In genomic region chr17:84152206-84152975, GRCm38 (mm10) we compare ENCODE assay signal across 14 mouse cellular contexts. TPM values are rescaled to one million over a fixed set of nuclear protein-coding genes. Genes with fewer than 3 reads are reported as not detected.
DNase-seq lines count a peak whose midpoint lies in the region; ATAC-seq and TF ChIP-seq lines count a peak whose summit lies in the region.
"Had no signal": no experiment of that assay in that cellular context is flagged by ENCODE, and none has a peak within 500 bp of the region (broad histone marks: within the 10 kb centered on the region; RNA-seq: fewer than 3 reads in every experiment).

No protein-coding gene starts in this region.

- H3K4me3 ChIP-seq in forebrain, embryonic 14.5 days (ENCODE audit: low read depth, low read length), result no peak overlapping the region
- H3K4me3 ChIP-seq in forebrain, embryonic 12.5 days (replicated peaks), result no peak overlapping the region
- no peak overlapping the region for H3K4me3 ChIP-seq in midbrain, embryonic 10.5 days
- H3K4me3 ChIP-seq in midbrain, embryonic 16.5 days (ENCODE audit: low read depth, low read length), result no peak overlapping the region
- H3K4me3 ChIP-seq in liver, embryonic 14.5 days (ENCODE audit: insufficient read depth in 1 of 2, low read depth in 2 of 2, low read length in 2 of 2), result no peak overlapping the region
- H3K4me3 ChIP-seq: neural tube, embryonic 12.5 days had no signal

- peaks cover 16% of the 10 kb centered on the region for H3K4me1 ChIP-seq in forebrain, embryonic 14.5 days (ENCODE audit: control insufficient read depth, insufficient read depth, low read length)
- peaks cover 29% of the 10 kb centered on the region for H3K4me1 ChIP-seq in forebrain, embryonic 12.5 days
- H3K4me1 ChIP-seq in midbrain, embryonic 10.5 days, result peaks cover 49% of the 10 kb centered on the region
- no peaks in the 10 kb centered on the region for H3K4me1 ChIP-seq in midbrain, embryonic 16.5 days (ENCODE audit: control insufficient read depth, insufficient read depth, low read length)
- H3K4me1 ChIP-seq in liver, embryonic 14.5 days (replicated peaks; ENCODE audit: control insufficient read depth in 2 of 2, insufficient read depth in 2 of 2, low read length in 1 of 2), result peaks cover 82 to 89% of the 10 kb centered on the region in 2 experiments

- H3K9me3 ChIP-seq in forebrain, embryonic 14.5 days (replicated peaks; ENCODE audit: control insufficient read depth, low read length), result no peaks in the 10 kb centered on the region
- no peaks in the 10 kb centered on the region for H3K9me3 ChIP-seq in forebrain, embryonic 12.5 days
- H3K9me3 ChIP-seq in midbrain, embryonic 10.5 days (replicated peaks), result no peaks in the 10 kb centered on the region
- H3K9me3 ChIP-seq in midbrain, embryonic 16.5 days (replicated peaks; ENCODE audit: control insufficient read depth, low read length, poor library complexity, severe bottlenecking), result no peaks in the 10 kb centered on the region
- no peaks in the 10 kb centered on the region for H3K9me3 ChIP-seq in liver, embryonic 14.5 days (ENCODE audit: control insufficient read depth, low read length)
- H3K9me3 ChIP-seq: neural tube, embryonic 12.5 days had no signal

- no peak for TF ChIP-seq EP300 in liver, embryonic 14.5 days (IDR thresholded peaks at IDR 0.05; ENCODE audit: low read depth)

- H3K27ac ChIP-seq in forebrain, embryonic 14.5 days (ENCODE audit: low read depth, low read length), result no peak overlapping the region
- H3K27ac ChIP-seq in forebrain, embryonic 12.5 days, result no peak overlapping the region
- peak overlapping the region; percentile 35 for H3K27ac ChIP-seq in midbrain, embryonic 10.5 days (replicated peaks)
- no peak overlapping the region for H3K27ac ChIP-seq in midbrain, embryonic 16.5 days (ENCODE audit: low read length)
- H3K27ac ChIP-seq in liver, embryonic 14.5 days, result peak overlapping the region; percentile 95
- H3K27ac ChIP-seq: neural tube, embryonic 12.5 days had no signal

- H3K4me2 ChIP-seq in forebrain, embryonic 14.5 days (ENCODE audit: low read length), result no peak overlapping the region
- no peak overlapping the region for H3K4me2 ChIP-seq in forebrain, embryonic 12.5 days
- H3K4me2 ChIP-seq in midbrain, embryonic 16.5 days (ENCODE audit: low read length), result no peak overlapping the region
- H3K4me2 ChIP-seq in liver, embryonic 14.5 days (ENCODE audit: low read depth), result peak overlapping the region; percentile 58
- H3K4me2 ChIP-seq: neural tube, embryonic 12.5 days had no signal

- H3K9ac ChIP-seq in forebrain, embryonic 14.5 days (ENCODE audit: low read length), result no peak overlapping the region
- H3K9ac ChIP-seq in forebrain, embryonic 12.5 days, result no peak overlapping the region
- no peak overlapping the region for H3K9ac ChIP-seq in midbrain, embryonic 16.5 days (ENCODE audit: low read depth, low read length)
- H3K9ac ChIP-seq in liver, embryonic 14.5 days (replicated peaks), result peak overlapping the region; percentile 67
- H3K9ac ChIP-seq: neural tube, embryonic 12.5 days had no signal

- TF ChIP-seq CTCF in liver, embryonic 14.5 days (IDR thresholded peaks at IDR 0.05; ENCODE audit: low read depth), result no peak

- peak; percentile 32 for DNase-seq in forebrain, embryonic 14.5 days (ENCODE audit: low spot score)
- no peak for DNase-seq in midbrain, embryonic 10.5 days (ENCODE audit: low spot score)
- DNase-seq in adrenal gland, postnatal 25 days, result peak; percentile 38
- no peak for DNase-seq in liver, embryonic 14.5 days (ENCODE audit: low read depth in 3 of 3, low spot score in 3 of 3)
- DNase-seq in layer of hippocampus, postnatal 14 days (ENCODE audit: low spot score in 2 of 2), result no peak
- no peak for DNase-seq in embryo, embryonic 10.5 days (ENCODE audit: low spot score)
- DNase-seq: B cell, adult 2 months; embryo, embryonic 11 days; heart, postnatal 10 days; kidney, adult 9 months had no signal

- no peak for ATAC-seq in forebrain, embryonic 14.5 days
- ATAC-seq in forebrain, embryonic 12.5 days (ENCODE audit: low FRiP score), result no peak
- ATAC-seq in midbrain, embryonic 16.5 days, result no peak
- ATAC-seq in liver, embryonic 14.5 days (ENCODE audit: insufficient read depth), result no peak
- ATAC-seq: Patski had no signal

- no peaks in the 10 kb centered on the region for H3K36me3 ChIP-seq in forebrain, embryonic 14.5 days (ENCODE audit: control insufficient read depth, insufficient read depth, low read length)
- H3K36me3 ChIP-seq in forebrain, embryonic 12.5 days (replicated peaks), result no peaks in the 10 kb centered on the region
- H3K36me3 ChIP-seq in midbrain, embryonic 10.5 days, result no peaks in the 10 kb centered on the region
- H3K36me3 ChIP-seq in midbrain, embryonic 16.5 days (ENCODE audit: control insufficient read depth, insufficient read depth, low read length), result no peaks in the 10 kb centered on the region
- H3K36me3 ChIP-seq in liver, embryonic 14.5 days (replicated peaks; ENCODE audit: control insufficient read depth, insufficient read depth, low read depth), result no peaks in the 10 kb centered on the region
- H3K36me3 ChIP-seq: neural tube, embryonic 12.5 days had no signal

- 35% methylated on average over 6 of the region's 6 CpGs for WGBS in forebrain, embryonic 14.5 days
- WGBS in forebrain, embryonic 12.5 days, result 41% methylated on average over 6 of the region's 6 CpGs
- WGBS in midbrain, embryonic 10.5 days, result 35% methylated on average over 6 of the region's 6 CpGs
- 40% methylated on average over 6 of the region's 6 CpGs for WGBS in midbrain, embryonic 16.5 days
- 50% methylated on average over 6 of the region's 6 CpGs for WGBS in liver, embryonic 14.5 days (ENCODE audit: insufficient replicate concordance)

- H3K27me3 ChIP-seq in forebrain, embryonic 14.5 days (replicated peaks; ENCODE audit: control insufficient read depth, insufficient read depth, low read length), result no peaks in the 10 kb centered on the region
- H3K27me3 ChIP-seq in forebrain, embryonic 12.5 days, result peaks cover 14% of the 10 kb centered on the region; the same call in 1 of the 2 replicates
- peaks cover 69% of the 10 kb centered on the region for H3K27me3 ChIP-seq in midbrain, embryonic 10.5 days (ENCODE audit: low read depth, poor library complexity, severe bottlenecking)
- no peaks in the 10 kb centered on the region for H3K27me3 ChIP-seq in midbrain, embryonic 16.5 days (ENCODE audit: control insufficient read depth, insufficient read depth, low read depth, low read length)
- no peaks in the 10 kb centered on the region for H3K27me3 ChIP-seq in liver, embryonic 14.5 days (ENCODE audit: control insufficient read depth, insufficient read depth, low read length)
- H3K27me3 ChIP-seq: Patski had no signal

RNA-seq across cellular contexts. Expression of gene Zfp36l2, which starts 35.4 kb away (rescaled TPM):
- 5.6 and 6.2 TPM in 2 replicates for polyA plus RNA-seq in forebrain, embryonic 14.5 days (2014; fragmentation: Nextera tagmentation; extraction: Ambion mirVana)
- 9.7 and 10.6 TPM in 2 replicates for polyA plus RNA-seq in forebrain, embryonic 12.5 days (2016; fragmentation: Nextera tagmentation; extraction: Ambion mirVana)
- polyA plus RNA-seq in midbrain, embryonic 10.5 days (2016; fragmentation: Nextera tagmentation; extraction: Ambion mirVana), result 7.8 and 8.1 TPM in 2 replicates
- polyA plus RNA-seq in midbrain, embryonic 16.5 days (2015; fragmentation: Nextera tagmentation; extraction: Ambion mirVana), result 3.1 and 3.6 TPM in 2 replicates
- total RNA-seq in adrenal gland, postnatal 25 days (2021), result 52.0 and 56.5 TPM in 2 replicates
- 22.7 and 27.3 TPM in 2 replicates for polyA plus RNA-seq in liver, embryonic 14.5 days (2012; rRNA removed)
- 9.9 and 11.6 TPM in 2 replicates for polyA plus RNA-seq in liver, embryonic 14.5 days (2014; fragmentation: Nextera tagmentation; extraction: Ambion mirVana)
- 10 to 100 TPM; 22.7 to 29.5 TPM for total RNA-seq in layer of hippocampus, postnatal 14 days (2021)

Comparison
In these comparisons a context has a peak if more than half of its experiments do, and no peak if none do; other contexts are left out.
1. H3K27ac ChIP-seq: peak in midbrain, embryonic 10.5 days (single experiment) and liver, embryonic 14.5 days (single experiment); none in forebrain, embryonic 14.5 days (single experiment), forebrain, embryonic 12.5 days (single experiment) and midbrain, embryonic 16.5 days (single experiment).
2. DNase-seq: peak in forebrain, embryonic 14.5 days (single experiment) and adrenal gland, postnatal 25 days (single experiment); none in midbrain, embryonic 10.5 days (single experiment), liver, embryonic 14.5 days (0 of 3), layer of hippocampus, postnatal 14 days (0 of 2) and embryo, embryonic 10.5 days (single experiment).